Mouse (Mus musculus) kidney, embryonic 16.5 days (tissue): ENCODE measurements around the gene Amdhd2. TPM values are rescaled to one million over a fixed set of nuclear protein-coding genes. Genes with fewer than 3 reads are reported as not detected.
A peak's percentile ranks its signal among the peaks of the same experiment; 100 is the strongest.

Experiments used
- ATAC-seq: fragments of 200-750 bp; cut with Nextera tagmentation; 2 replicates; pipeline ENCODE4 v1.8.0; 2017; ENCODE audit warnings: moderate TSS enrichment; ENCODE audit not compliant: low FRiP score, low TSS enrichment
- H3K27ac ChIP-seq: fragments of 300-500 bp; sonication (generic); 2 replicates; pipeline ENCODE4 v1.5.1; 2014; ENCODE audit warnings: low read length
- H3K27me3 ChIP-seq: fragments of 300-500 bp; sonication (generic); 2 replicates; pipeline ENCODE4 v1.6.1; 2014; ENCODE audit warnings: low read length, control low read depth, mixed read lengths; ENCODE audit not compliant: insufficient read depth
- H3K36me3 ChIP-seq: fragments of 300-500 bp; sonication (generic); 2 replicates; pipeline ENCODE4 v1.6.1; 2014; ENCODE audit warnings: low read length, control low read depth, mixed read lengths; ENCODE audit not compliant: insufficient read depth
- H3K4me1 ChIP-seq: fragments of 300-500 bp; sonication (generic); 2 replicates; pipeline ENCODE4 v1.6.1; 2014; ENCODE audit warnings: low read length, control low read depth, mixed read lengths; ENCODE audit not compliant: insufficient read depth
- H3K4me2 ChIP-seq: fragments of 300-500 bp; sonication (generic); replicated peaks from 2 replicates; pipeline ENCODE4 v1.6.1; 2014; ENCODE audit warnings: low read depth, low read length
- H3K4me3 ChIP-seq: fragments of 300-500 bp; sonication (generic); 2 replicates; pipeline ENCODE4 v1.5.1; 2014; ENCODE audit warnings: mild to moderate bottlenecking, low read length
- H3K9ac ChIP-seq: fragments of 300-500 bp; sonication (generic); replicated peaks from 2 replicates; pipeline ENCODE4 v1.6.1; 2014; ENCODE audit warnings: low read length
- H3K9me3 ChIP-seq: fragments of 300-500 bp; sonication (generic); 2 replicates; pipeline ENCODE4 v1.6.1; 2016; ENCODE audit warnings: low read length, control low read depth
- WGBS: fragments of 180-500 bp; shearing (Covaris S2); extraction: QIAGEN DNeasy Blood & Tissue Kit; methylation state at CpG from one replicate; pipeline ENCODE4 v1.1.7; 2014; 5-methylcytosine and 5-hydroxymethylcytosine counted together
- polyA plus RNA-seq: library from polyadenylated mRNA; unstranded; fragments of >200 nt; fragmentation: Nextera tagmentation; extraction: Ambion mirVana; gene quantifications from 2 replicates; pipeline ENCODE4 v1.2.1, GENCODE M21; 2015

Gene Amdhd2
- polyA plus RNA-seq, 1 experiment from 2014 or later: 42.1 TPM

- H3K4me3 ChIP-seq: peak overlapping the region; percentile 79
- H3K4me2 ChIP-seq: peak overlapping the region; percentile 68
- no peaks in the 10 kb centered on the region for H3K9me3 ChIP-seq
- H3K27ac ChIP-seq: peak overlapping the region; percentile 86; the same call in 1 of the 2 replicates
- H3K27me3 ChIP-seq: no peaks in the 10 kb centered on the region
- H3K9ac ChIP-seq: peak overlapping the region; percentile 80
- H3K4me1 ChIP-seq: peaks cover 17% of the 10 kb centered on the region
- peaks cover 3% of the 10 kb centered on the region for H3K36me3 ChIP-seq
- 0 out of 2 replicates have a peak, but pooled peaks have one; percentile 7 for ATAC-seq
- WGBS: 21% methylated on average over 17 of the region's 17 CpGs
Measured at GRCm38 (mm10) chr17:24162584-24163175, 886 bp downstream of the Amdhd2 start.

DNA sequence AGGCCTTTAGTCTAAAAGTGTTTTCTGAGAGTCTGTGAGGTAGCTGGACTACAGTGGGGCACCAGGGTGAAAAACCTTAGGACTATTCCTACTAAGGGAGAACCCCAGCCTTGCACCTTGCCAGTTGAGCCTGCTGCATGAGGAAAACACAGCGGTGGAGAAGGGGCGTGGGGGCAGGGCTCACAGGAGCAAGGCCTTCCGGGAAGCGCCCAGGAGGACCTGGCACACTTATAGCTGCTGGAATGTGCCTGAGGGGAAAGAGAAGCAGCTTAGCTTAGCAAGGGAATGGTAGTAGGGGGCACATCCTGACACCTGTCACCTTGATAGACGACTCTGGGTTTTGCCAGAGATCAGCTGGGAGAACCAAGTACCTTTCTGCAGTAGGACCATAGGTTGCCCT lies 2.1 kb downstream of the Amdhd2 start:
- Histone ChIP-seq H3K9ac (no peak overlapping the region), H3K9me3 (no peaks in the 10 kb centered on the region), H3K4me2 (no peak overlapping the region), H3K27ac (no peak overlapping the region), H3K27me3 (no peaks in the 10 kb centered on the region), H3K4me3 (no peak overlapping the region), H3K36me3 (peaks cover 5% of the 10 kb centered on the region), H3K4me1 (peaks cover 7% of the 10 kb centered on the region)
- 83% methylated on average over 5 of the region's 5 CpGs for WGBS
- ATAC-seq: no peak

GRCm38 (mm10) chr17:24157526-24157925 lies 6.0 kb downstream of the Amdhd2 start:
- Histone ChIP-seq H3K4me1 (peaks cover 2% of the 10 kb centered on the region), H3K36me3 (peaks cover 4% of the 10 kb centered on the region; the same call in 1 of the 2 replicates), H3K27me3 (no peaks in the 10 kb centered on the region), H3K4me2 (no peak overlapping the region), H3K9me3 (no peaks in the 10 kb centered on the region), H3K9ac (no peak overlapping the region), H3K4me3 (no peak overlapping the region), H3K27ac (no peak overlapping the region)
- WGBS: 92% methylated on average over 4 of the region's 4 CpGs
- no peak for ATAC-seq

GRCm38 (mm10) chr17:24157121-24157520 lies 6.4 kb downstream of the Amdhd2 start:
- H3K27ac ChIP-seq: no peak overlapping the region
- no peaks in the 10 kb centered on the region for H3K9me3 ChIP-seq
- H3K4me3 ChIP-seq: no peak overlapping the region
- WGBS: 94% methylated on average over 6 of the region's 6 CpGs
- no peak overlapping the region for H3K9ac ChIP-seq
- no peaks in the 10 kb centered on the region for H3K27me3 ChIP-seq
- no peaks in the 10 kb centered on the region; the same call in 1 of the 2 replicates for H3K4me1 ChIP-seq
- no peak for ATAC-seq
- no peak overlapping the region for H3K4me2 ChIP-seq
- peaks cover 4% of the 10 kb centered on the region; the same call in 1 of the 2 replicates for H3K36me3 ChIP-seq

DNA sequence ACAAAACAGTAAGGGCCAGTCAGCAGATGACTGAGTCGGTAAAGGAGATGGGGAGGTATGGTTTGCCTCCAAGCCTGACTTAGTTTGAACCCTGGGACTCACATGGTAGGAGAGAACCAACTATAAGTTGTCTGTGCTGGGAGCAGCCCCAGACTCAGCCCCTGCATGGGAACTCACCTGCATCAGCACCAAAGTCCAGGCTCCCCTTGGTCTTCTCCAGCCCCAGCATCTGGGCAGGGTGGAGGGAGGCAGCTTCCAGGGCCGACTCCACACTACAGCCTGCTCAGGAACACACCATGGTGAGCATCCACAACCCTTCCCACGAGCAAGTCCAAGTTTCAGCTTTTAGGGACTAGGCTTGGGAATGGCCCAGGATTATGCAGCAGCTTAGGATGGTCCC lies 7.2 kb downstream of the Amdhd2 start:
- Histone ChIP-seq H3K36me3 (peaks cover 4% of the 10 kb centered on the region; the same call in 1 of the 2 replicates), H3K4me3 (no peak overlapping the region), H3K9ac (no peak overlapping the region), H3K9me3 (no peaks in the 10 kb centered on the region), H3K27ac (no peak overlapping the region), H3K4me1 (peaks cover 6% of the 10 kb centered on the region), H3K27me3 (no peaks in the 10 kb centered on the region), H3K4me2 (no peak overlapping the region)
- WGBS: 91% methylated on average over 3 of the region's 3 CpGs
- ATAC-seq: no peak

GRCm38 (mm10) chr17:24155742-24156141 lies 7.8 kb downstream of the Amdhd2 start:
- H3K27ac ChIP-seq: no peak overlapping the region
- 88% methylated on average over 9 of the region's 9 CpGs for WGBS
- H3K4me3 ChIP-seq: no peak overlapping the region
- H3K27me3 ChIP-seq: no peaks in the 10 kb centered on the region
- H3K4me2 ChIP-seq: no peak overlapping the region
- no peak overlapping the region for H3K9ac ChIP-seq
- H3K9me3 ChIP-seq: no peaks in the 10 kb centered on the region
- H3K4me1 ChIP-seq: peaks cover 6% of the 10 kb centered on the region
- no peak for ATAC-seq
- H3K36me3 ChIP-seq: peaks cover 4% of the 10 kb centered on the region; the same call in 1 of the 2 replicates

GRCm38 (mm10) chr17:24154463-24154862 lies 9.1 kb downstream of the Amdhd2 start:
- Histone ChIP-seq H3K9ac (no peak overlapping the region), H3K9me3 (no peaks in the 10 kb centered on the region), H3K27me3 (no peaks in the 10 kb centered on the region), H3K4me3 (no peak overlapping the region), H3K36me3 (peaks cover 4% of the 10 kb centered on the region; the same call in 1 of the 2 replicates), H3K27ac (no peak overlapping the region), H3K4me1 (peaks cover 6% of the 10 kb centered on the region), H3K4me2 (no peak overlapping the region)
- peak; percentile 33; the same call in 1 of the 2 replicates for ATAC-seq
- WGBS: 68% methylated on average over 3 of the region's 3 CpGs

GRCm38 (mm10) chr17:24151890-24152563 lies 11.5 kb downstream of the Amdhd2 start:
- under 1% methylated on average over 26 of the region's 26 CpGs for WGBS
- H3K9ac ChIP-seq: peak overlapping the region; percentile 67
- H3K27ac ChIP-seq: no peak overlapping the region
- ATAC-seq: peak; percentile 91
- no peaks in the 10 kb centered on the region for H3K9me3 ChIP-seq
- H3K4me3 ChIP-seq: peak overlapping the region; percentile 53
- peak overlapping the region; percentile 92 for H3K4me2 ChIP-seq
- H3K27me3 ChIP-seq: no peaks in the 10 kb centered on the region
- 0 out of 2 replicates have a peak, but pooled peaks cover 4% of the 10 kb centered on the region for H3K36me3 ChIP-seq
- H3K4me1 ChIP-seq: peaks cover 6% of the 10 kb centered on the region

- Histone ChIP-seq H3K9ac (peak overlapping the region; percentile 67; the same call in 1 of the 2 replicates), H3K4me2 (peak overlapping the region; percentile 92), H3K27ac (no peak overlapping the region), H3K4me1 (peaks cover 6% of the 10 kb centered on the region), H3K27me3 (no peaks in the 10 kb centered on the region), H3K36me3 (0 out of 2 replicates have a peak, but pooled peaks cover 2% of the 10 kb centered on the region), H3K4me3 (peak overlapping the region; percentile 53), H3K9me3 (no peaks in the 10 kb centered on the region)
- 11% methylated on average over 7 of the region's 7 CpGs for WGBS
- no peak; the same call in 1 of the 2 replicates for ATAC-seq
Measured at GRCm38 (mm10) chr17:24151382-24151781, 12.2 kb downstream of the Amdhd2 start.

GRCm38 (mm10) chr17:24150824-24151223 lies 12.7 kb downstream of the Amdhd2 start, which contains the start of gene Pdpk1:
TSS of gene Pdpk1 (minus strand) at chr17:24150924.
- H3K4me2 ChIP-seq: peak within 1 kb of the TSS; percentile 92
- H3K36me3 ChIP-seq: no peaks in the 10 kb centered on the region
- ATAC-seq: no peak
- peak within 1 kb of the TSS; percentile 67 for H3K9ac ChIP-seq
- H3K27me3 ChIP-seq: no peaks in the 10 kb centered on the region
- peak within 1 kb of the TSS; percentile 53 for H3K4me3 ChIP-seq
- peaks cover 6% of the 10 kb centered on the region for H3K4me1 ChIP-seq
- no peaks in the 10 kb centered on the region for H3K9me3 ChIP-seq
- WGBS: 80% methylated on average over 2 of the region's 2 CpGs
- no peak within 1 kb of the TSS for H3K27ac ChIP-seq
